Mouse (Mus musculus): ENCODE data around the gene Allc. TPM values are rescaled to one million over a fixed set of nuclear protein-coding genes. Genes with fewer than 3 reads are reported as not detected.

Gene Allc
- polyA plus RNA-seq, 1 experiment from 2014 or later = not detected

DNA sequence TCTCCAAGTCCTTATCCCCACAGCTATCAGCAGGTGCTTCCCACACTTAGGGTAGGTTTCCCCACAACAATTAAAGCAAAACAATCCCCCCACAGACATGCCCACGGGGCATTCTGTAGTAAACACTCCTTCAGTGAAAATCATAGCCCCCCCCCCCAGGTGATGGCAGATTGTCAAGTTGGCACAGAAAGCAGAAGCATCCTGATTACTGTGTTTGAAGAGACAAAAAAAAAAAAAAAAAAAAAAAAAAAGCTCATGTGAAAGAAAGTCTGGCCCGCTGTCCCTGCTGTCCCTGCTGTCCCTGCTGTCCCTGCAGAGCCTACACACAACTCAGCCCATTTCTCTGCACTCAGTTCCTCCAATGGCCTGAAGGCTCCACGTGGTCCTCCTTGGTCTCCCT, 1.7 kb upstream of the Allc start:
- no peak for DNase-seq (ENCODE audit: low spot score)

- peak; percentile 3 for DNase-seq (ENCODE audit: low spot score)
Measured at GRCm38 (mm10) chr12:28579132-28579531, 3.2 kb downstream of the Allc start.

- DNase-seq (ENCODE audit: low spot score) = no peak
Measured at GRCm38 (mm10) chr12:28578147-28578546, 4.2 kb downstream of the Allc start.

DNA sequence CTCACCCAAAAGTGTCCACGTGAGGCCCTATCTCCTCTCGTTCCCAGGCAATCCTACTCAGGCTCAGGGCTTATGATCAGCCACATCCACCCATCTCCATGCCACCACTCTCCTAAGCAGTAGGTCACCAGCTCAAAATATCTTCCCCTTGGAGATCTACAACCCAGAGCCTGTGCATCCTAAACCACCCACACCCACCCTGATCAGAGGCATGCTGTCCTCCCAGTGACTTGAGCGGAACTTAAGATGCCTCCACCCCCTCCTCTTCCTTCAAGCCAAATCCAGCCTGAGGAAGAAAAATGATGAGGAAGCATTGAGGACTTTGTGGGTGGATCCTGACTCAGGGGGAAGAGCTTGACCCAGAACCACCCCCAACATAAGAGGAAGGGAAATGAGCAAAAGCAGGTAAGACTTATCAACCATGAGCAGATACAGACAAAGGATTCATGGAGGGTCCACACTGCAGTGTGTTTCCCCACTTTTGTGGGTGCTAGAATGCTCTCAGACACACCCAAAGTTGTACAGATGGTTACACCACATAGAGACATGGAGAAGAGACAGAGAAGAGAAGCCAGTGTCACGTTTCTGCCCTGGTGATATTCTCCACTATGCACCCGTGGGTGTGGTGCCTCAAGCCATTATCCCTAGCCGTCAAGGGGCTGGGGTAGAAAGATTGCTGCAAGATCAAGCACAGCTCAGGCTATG, 6.8 kb downstream of the Allc start:
- no peak for DNase-seq (ENCODE audit: low spot score)

DNA sequence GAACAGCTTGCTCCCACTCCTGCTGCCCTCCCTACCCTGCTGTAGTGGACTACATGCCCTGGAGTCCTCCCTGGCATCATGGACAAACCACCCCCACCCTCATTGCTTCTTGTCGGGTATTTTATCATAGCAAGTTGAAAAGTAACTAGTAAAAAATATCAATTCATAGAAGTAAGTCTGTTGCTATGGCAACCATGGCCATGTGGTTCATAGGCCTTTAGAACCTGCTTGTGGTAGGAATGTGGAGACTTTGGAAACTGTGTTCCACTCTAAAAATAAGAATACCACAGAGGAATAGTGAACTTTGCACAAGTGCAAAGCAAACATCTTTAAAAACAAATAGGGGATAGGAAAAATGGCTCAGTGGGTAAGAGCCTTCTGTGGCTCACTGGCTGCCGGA, 10.1 kb downstream of the Allc start:
- no peak for DNase-seq (ENCODE audit: low spot score)

- DNase-seq (ENCODE audit: low spot score) = no peak
Measured at GRCm38 (mm10) chr12:28552299-28552698, 30.0 kb downstream of the Allc start, which contains the start of gene Dcdc2c. TSS of gene Dcdc2c (minus strand) at chr12:28552399.

GRCm38 (mm10) chr12:28551775-28552174, 30.5 kb downstream of the Allc start:
- DNase-seq (ENCODE audit: low spot score) = no peak

- DNase-seq (ENCODE audit: low spot score) = no peak
Measured at GRCm38 (mm10) chr12:28548887-28549286, 33.4 kb downstream of the Allc start.

DNA sequence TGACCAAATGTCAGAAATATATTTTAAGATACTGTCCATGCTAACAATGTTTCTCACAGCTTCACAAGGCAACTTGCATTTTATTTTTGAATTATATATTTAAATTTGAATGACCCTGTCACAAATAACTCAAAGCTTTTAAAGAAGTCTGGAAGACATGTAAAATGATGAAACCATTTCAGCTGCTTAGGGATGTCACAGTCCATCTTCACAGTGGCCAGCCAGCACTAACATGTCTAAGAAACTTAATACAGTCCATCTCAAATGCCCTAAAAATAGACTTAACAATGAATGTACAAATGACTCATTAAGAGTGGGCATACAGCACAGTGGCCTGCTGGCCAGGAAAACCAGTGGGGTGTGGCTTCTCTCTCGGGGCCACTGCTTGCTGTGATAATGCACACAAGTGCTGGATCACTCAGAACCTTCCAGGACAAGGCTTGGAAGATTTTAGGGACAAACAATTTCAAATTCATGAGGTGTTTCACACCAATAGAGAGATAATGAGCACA, 68.0 kb downstream of the Allc start:
- no peak for DNase-seq (ENCODE audit: low spot score)

GRCm38 (mm10) chr12:28509699-28510280, 72.5 kb downstream of the Allc start:
- DNase-seq (ENCODE audit: low spot score) = no peak

Other genes with a start within 250 kb of the Allc start
- 0.10 and 0.12 TPM in 2 replicates for gene Dcdc2c, start 30.1 kb downstream of the Allc start, polyA plus RNA-seq (2015; fragmentation: Nextera tagmentation; extraction: Ambion mirVana)
- gene Colec11, start 40.9 kb upstream of the Allc start, polyA plus RNA-seq (2015; fragmentation: Nextera tagmentation; extraction: Ambion mirVana) = 3.5 and 4.0 TPM in 2 replicates
- gene Rps7, start 53.4 kb upstream of the Allc start, polyA plus RNA-seq (2015; fragmentation: Nextera tagmentation; extraction: Ambion mirVana) = 1,181 and 1,244 TPM in 2 replicates
- gene Rnaseh1, start 67.1 kb upstream of the Allc start, polyA plus RNA-seq (2015; fragmentation: Nextera tagmentation; extraction: Ambion mirVana) = 34.9 and 38.6 TPM in 2 replicates
- 75.2 and 77.8 TPM in 2 replicates for gene Adi1, start 92.7 kb upstream of the Allc start, polyA plus RNA-seq (2015; fragmentation: Nextera tagmentation; extraction: Ambion mirVana)
- gene Trappc12, start 167.9 kb upstream of the Allc start, polyA plus RNA-seq (2015; fragmentation: Nextera tagmentation; extraction: Ambion mirVana) = 38.6 and 40.0 TPM in 2 replicates
- gene Eipr1, start 169.3 kb upstream of the Allc start, polyA plus RNA-seq (2015; fragmentation: Nextera tagmentation; extraction: Ambion mirVana) = 50.3 and 57.0 TPM in 2 replicates